Comparison of ENCODE assay signal across 26 mouse cellular contexts in the genomic region with DNA sequence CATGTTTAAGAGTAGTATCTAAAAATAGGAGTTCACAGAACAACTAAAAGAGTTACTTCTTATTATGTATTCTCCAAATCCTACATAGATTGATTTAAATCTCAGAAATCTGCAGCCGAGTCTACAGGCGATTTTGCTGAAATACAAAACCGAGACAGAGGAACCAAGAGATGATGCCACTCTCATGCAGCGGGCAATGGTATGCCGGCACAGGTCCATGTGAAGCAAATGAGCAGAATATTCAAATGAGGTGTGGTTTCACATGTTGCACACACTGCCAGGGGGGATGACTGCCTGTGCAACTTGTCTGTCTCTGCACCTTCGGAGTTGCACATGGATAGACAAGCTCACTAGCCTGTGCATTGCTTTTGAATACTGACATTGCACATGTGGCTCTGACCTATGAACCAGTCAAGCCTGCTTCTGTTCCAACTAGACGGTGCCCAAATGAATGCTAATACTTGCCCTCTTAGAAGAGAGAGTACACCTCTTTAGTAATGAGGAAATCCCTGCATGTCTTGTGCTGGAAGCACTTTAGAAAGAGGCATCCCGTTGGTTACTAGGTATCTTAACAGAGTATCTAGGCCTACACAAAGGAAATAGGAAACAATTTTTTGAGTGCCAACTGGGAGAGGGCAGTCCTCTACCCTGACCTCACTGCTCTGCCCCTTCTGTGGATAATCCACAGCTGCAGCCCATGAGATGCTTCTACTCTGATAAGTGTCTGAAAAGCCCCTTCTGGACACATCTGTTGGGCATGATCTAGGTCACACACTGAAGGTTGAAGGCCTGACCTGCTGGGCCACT.
"Had no signal": no experiment of that assay in that cellular context is flagged by ENCODE, and none has a peak within 500 bp of the region (broad histone marks: within the 10 kb centered on the region; RNA-seq: fewer than 3 reads in every experiment).

No protein-coding gene starts in this region.

- H3K36me3 ChIP-seq: heart, embryonic 13.5 days; heart, embryonic 15.5 days; hindbrain, embryonic 10.5 days; hindbrain, embryonic 12.5 days; intestine, embryonic 15.5 days; limb, embryonic 10.5 days; limb, embryonic 12.5 days had no signal

- H3K27ac ChIP-seq: heart, adult 2 months; heart, embryonic 13.5 days; heart, embryonic 15.5 days; hindbrain, embryonic 10.5 days; hindbrain, embryonic 12.5 days; hindbrain, embryonic 14.5 days; intestine, embryonic 15.5 days; layer of hippocampus, adult 2 months; left cerebral cortex, adult 2 months; limb, embryonic 10.5 days; limb, embryonic 12.5 days had no signal

- H3K4me2 ChIP-seq: heart, embryonic 11.5 days; heart, embryonic 13.5 days; heart, embryonic 15.5 days; hindbrain, embryonic 12.5 days; hindbrain, embryonic 14.5 days; intestine, embryonic 15.5 days; limb, embryonic 12.5 days; liver, embryonic 11.5 days had no signal

- H3K27me3 ChIP-seq: heart, embryonic 13.5 days; heart, embryonic 15.5 days; hindbrain, embryonic 12.5 days; intestine, embryonic 15.5 days; limb, embryonic 12.5 days had no signal

- H3K4me1 ChIP-seq: heart, embryonic 13.5 days; heart, embryonic 15.5 days; intestine, embryonic 15.5 days; limb, embryonic 12.5 days had no signal

- DNase-seq: gastrocnemius, postnatal 14 days; gastrocnemius, postnatal 36 days; heart, adult 2 months; heart, postnatal 14 days; heart, postnatal 36 days; kidney, adult 18-20 months; kidney, adult 8-10 months; kidney, postnatal 10 days; kidney, postnatal 25 days; kidney, postnatal 4 days; liver had no signal

- H3K9me3 ChIP-seq: heart, embryonic 13.5 days; heart, embryonic 15.5 days; hindbrain, embryonic 10.5 days; hindbrain, embryonic 12.5 days; intestine, embryonic 15.5 days; limb, embryonic 10.5 days; limb, embryonic 12.5 days had no signal

- H3K9ac ChIP-seq: heart, embryonic 13.5 days; heart, embryonic 15.5 days; hindbrain, embryonic 12.5 days; hindbrain, embryonic 14.5 days; intestine, embryonic 15.5 days; limb, embryonic 12.5 days had no signal

- ATAC-seq: hindbrain, embryonic 16.5 days; inflammation-experienced regulatory T-cells, adult 6 months; intestine, embryonic 15.5 days; intestine, postnatal 0 days had no signal

- H3K4me3 ChIP-seq: heart, adult 2 months; heart, embryonic 13.5 days; heart, embryonic 15.5 days; hindbrain, embryonic 10.5 days; hindbrain, embryonic 12.5 days; intestine, embryonic 15.5 days; layer of hippocampus, adult 2 months; left cerebral cortex, adult 2 months; limb, embryonic 10.5 days; limb, embryonic 12.5 days had no signal
